Mouse (Mus musculus) bone marrow, adult 2 months (tissue): ENCODE data around the gene Ppm1m.

Experiments used
- CTCF ChIP-seq: fragments of 200-500 bp; IDR thresholded peaks from 2 replicates; pipeline ENCODE4 v1.5.1; 2011; ENCODE audit warnings: low read length, control low read depth; ENCODE audit not compliant: control insufficient read depth, insufficient read depth
- POLR2A ChIP-seq: fragments of 200-500 bp; IDR thresholded peaks from 2 replicates; pipeline ENCODE4 v1.6.1; 2011; ENCODE audit warnings: low read depth, mild to moderate bottlenecking, control low read depth, low read length, borderline replicate concordance; ENCODE audit not compliant: control insufficient read depth

GRCm38 (mm10) chr9:106197732-106198131 is 1.8 kb downstream of the Ppm1m start:
- TF ChIP-seq CTCF (no peak), POLR2A (no peak)
